Mouse (Mus musculus): ENCODE results near the gene Kif7. TPM values are rescaled to one million over a fixed set of nuclear protein-coding genes. Genes with fewer than 3 reads are reported as not detected.

The Kif7 gene
- total RNA-seq (2022) = 1 to 10 TPM; 1.3 to 2.7 (median 1.9) TPM

- DNase-seq (ENCODE audit: low spot score in 2 of 2) = no peak
Measured at GRCm38 (mm10) chr7:79715187-79715981, at the start of gene Kif7. Gene Kif7, minus strand, starts transcription at chr7:79715720.

- DNase-seq (ENCODE audit: low spot score in 2 of 2) = no peak
Measured at GRCm38 (mm10) chr7:79762106-79762505, 46.6 kb upstream of the Kif7 start.

GRCm38 (mm10) chr7:79761124-79761876 is 45.8 kb upstream of the Kif7 start:
- no peak for DNase-seq (ENCODE audit: low spot score in 2 of 2)

- no peak for DNase-seq (ENCODE audit: low spot score in 2 of 2)
Measured at GRCm38 (mm10) chr7:79759766-79760165, 44.2 kb upstream of the Kif7 start.

GRCm38 (mm10) chr7:79758176-79758575 is 42.7 kb upstream of the Kif7 start:
- DNase-seq (ENCODE audit: low spot score in 2 of 2) = no peak

DNA sequence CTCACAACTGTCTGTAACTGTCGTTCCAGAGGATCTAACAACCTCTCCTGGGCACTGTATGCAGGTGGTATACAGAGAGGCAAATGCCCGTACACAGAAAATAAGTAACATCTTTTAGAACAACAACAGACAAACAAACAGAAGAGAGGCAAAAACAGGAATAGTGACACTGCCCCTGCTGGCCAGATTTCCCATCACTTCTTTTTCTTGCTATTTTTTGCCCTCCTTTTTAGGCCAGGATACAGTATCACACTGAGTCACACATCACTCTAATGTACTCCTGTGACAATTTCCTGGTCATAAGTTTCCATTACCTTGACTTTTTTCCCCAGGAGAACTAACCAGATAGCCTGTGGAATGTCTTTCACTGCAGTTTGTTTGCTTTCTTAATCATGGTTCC is 40.8 kb upstream of the Kif7 start:
- DNase-seq (ENCODE audit: low spot score in 2 of 2) = no peak

DNA sequence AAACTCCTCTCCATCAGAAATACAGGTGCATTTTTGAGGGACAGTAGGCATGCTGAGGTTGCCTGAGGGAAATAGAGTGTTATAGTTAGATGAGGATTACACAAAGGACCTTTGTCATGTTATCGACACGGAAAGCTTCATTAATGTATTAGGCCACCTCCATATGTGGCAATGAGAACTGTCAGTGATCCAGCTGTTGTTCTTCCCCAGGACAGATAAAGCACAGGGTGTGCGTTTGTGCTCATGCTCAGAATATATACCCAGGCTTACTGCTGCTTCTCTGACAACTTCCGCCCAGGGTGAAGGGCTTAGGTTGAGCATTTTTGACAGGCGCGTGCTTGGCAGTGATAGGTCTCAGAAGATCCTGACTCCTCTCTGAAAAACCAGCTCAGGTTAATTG is 34.0 kb upstream of the Kif7 start:
- DNase-seq (ENCODE audit: low spot score in 2 of 2) = no peak

DNA sequence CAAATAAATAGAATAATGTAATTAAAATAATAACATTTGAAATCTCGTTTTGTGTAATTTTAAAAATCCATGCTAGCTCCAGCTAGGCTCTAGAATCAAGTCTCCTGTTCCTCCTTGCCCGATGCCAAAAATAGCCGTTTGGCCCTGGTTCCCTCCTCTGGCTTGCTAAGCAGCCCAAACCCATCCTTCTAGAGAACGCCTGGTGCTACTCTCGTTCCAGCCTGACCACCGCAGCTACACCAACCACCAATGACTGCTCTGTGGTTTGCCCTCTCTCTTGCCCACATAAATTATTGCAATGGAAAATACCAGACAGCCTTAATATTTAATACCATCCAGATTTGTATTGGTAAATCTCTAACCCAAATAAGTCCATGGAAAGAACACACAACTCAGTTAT is 32.1 kb upstream of the Kif7 start:
- no peak for DNase-seq (ENCODE audit: low spot score in 2 of 2)

GRCm38 (mm10) chr7:79744585-79744984 is 29.1 kb upstream of the Kif7 start:
- no peak for DNase-seq (ENCODE audit: low spot score in 2 of 2)

DNA sequence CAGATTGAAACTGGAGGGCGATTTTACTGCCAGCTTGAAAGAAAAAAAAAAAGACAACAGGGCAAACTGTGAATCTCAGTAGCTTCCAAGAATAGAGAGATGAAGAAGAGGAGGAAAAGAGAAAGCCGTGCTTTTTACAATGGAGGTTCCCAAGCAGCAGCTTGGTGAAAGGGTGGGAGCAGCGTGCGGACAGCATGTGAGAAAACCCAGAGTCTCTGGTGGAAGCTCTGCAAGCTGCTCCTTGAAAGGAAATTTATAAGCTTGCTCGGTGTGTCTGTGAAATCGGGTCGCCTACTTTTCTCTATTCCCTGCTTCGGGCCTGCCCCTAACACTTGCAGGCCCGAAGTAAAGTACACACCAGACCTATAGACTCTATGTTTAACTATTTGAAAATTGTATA is 28.5 kb upstream of the Kif7 start:
- no peak for DNase-seq (ENCODE audit: low spot score in 2 of 2)

- peak; percentile 67 to 76 for DNase-seq (ENCODE audit: low spot score in 2 of 2)
Measured at GRCm38 (mm10) chr7:79742659-79743536, 27.4 kb upstream of the Kif7 start, which contains the start of the genes Pex11a and Wdr93. Gene Pex11a, minus strand, starts transcription at chr7:79743131. Gene Wdr93, plus strand, starts transcription at chr7:79743163.

DNA sequence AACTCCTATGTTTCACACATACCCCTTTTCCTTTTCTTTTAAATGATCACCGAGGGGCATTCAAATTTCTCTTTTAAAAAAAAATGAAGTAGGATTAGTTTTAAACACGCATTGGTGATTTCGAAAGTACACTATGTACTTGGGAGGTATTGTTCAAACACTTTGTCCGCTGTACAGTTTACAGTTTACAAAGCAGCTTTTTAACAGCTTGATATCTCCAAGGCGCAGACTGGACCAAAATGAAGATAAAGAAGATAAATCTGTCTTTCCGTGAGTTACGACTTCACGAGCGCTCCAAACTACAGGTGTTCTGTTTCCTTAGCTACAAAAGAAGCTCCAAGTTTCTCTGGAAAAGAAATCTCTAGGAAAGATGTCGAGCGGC is 26.7 kb upstream of the Kif7 start:
- no peak for DNase-seq (ENCODE audit: low spot score in 2 of 2)

DNA sequence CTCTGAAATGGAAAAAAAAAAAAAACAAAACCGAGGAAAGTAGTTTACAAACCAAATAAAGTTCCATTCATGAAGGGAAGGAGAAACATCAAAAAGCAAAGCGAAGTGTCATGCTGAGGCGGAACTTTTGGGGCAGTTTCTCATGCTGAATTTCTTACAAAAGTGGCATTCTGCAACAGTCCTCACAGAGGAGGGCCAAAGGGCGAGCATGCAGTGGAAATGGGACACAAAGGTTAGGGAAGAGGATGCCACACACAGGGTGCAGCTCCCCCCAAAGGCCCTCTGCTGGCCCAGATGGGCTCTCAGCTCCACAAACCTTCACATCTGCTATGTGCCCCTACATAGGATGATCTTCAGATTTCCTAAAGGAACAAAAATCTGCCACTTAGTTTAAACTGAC is 24.8 kb upstream of the Kif7 start:
- no peak for DNase-seq (ENCODE audit: low spot score in 2 of 2)

DNA sequence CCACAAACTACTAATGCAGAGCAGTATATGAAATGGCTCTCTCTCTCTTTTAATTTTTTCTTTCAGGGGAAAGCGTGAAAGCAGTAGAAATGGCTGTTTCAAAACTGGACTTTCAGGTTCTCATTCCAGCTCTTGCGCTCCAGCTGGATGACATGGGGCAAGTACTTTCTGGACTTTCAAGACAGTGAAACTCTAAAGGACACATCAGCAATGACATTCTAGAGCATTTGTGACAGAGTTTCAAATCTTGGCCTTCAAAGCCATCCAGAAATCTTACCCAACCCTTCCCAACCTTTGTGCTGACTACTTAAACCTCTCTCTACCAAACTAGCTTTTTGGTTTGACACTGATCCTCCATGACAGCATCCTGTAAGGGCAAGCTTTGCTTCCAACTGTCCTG is 23.4 kb upstream of the Kif7 start:
- no peak for DNase-seq (ENCODE audit: low spot score in 2 of 2)

DNA sequence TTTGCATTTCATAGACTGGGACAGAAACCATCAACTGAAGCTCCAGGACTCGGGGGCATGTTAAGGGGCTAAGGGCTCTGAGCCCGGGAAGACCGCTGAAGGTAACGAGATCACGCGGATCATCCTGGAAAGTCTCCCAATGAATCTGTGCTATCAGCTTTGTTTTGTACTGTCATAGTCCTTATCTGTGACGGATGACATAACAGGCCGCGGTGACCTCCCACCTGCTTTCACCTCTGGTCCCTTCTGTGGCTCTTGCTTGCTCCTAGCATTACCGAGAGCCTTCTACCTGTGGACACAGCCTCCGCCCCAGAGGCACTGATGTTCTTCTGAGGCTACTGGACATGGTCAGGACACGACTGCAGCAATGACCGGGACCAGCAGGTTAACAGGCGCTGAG is 21.0 kb upstream of the Kif7 start:
- no peak for DNase-seq (ENCODE audit: low spot score in 2 of 2)

- no peak for DNase-seq (ENCODE audit: low spot score in 2 of 2)
Measured at GRCm38 (mm10) chr7:79734563-79734962, 19.0 kb upstream of the Kif7 start.

- no peak for DNase-seq (ENCODE audit: low spot score in 2 of 2)
Measured at GRCm38 (mm10) chr7:79732622-79733021, 17.1 kb upstream of the Kif7 start, which contains the start of gene Plin1. Gene Plin1, minus strand, starts transcription at chr7:79732903.

GRCm38 (mm10) chr7:79731438-79731837 is 15.9 kb upstream of the Kif7 start:
- DNase-seq (ENCODE audit: low spot score in 2 of 2) = no peak

DNA sequence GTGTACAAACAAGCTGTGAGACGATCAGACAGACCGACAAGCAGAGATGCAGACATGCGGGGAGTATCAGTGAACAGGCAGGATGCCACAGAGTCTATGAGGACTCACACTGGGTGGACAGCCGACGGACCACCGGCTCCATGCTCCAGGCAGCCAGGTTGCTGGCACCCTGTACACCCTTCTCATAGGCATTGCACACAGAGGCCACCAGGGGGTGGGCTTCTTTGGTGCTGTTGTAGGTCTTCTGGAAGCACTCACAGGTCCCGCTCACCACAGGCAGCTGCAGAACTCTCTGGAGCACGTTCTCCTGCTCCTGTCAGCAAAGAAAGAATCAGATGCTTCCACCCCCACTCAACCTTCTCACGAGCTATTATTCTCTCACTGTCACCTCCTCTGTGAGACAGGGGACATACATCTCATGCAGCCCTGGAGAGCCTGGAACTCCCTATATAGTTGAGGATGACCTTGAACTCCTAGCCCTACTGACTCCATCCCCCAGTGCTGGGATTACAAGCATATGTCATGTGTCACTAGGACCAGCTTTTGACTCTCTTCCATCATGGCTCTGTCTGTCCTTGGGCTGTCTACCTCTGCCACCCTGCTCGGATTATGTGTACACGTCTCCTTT is 14.3 kb upstream of the Kif7 start:
- no peak for DNase-seq (ENCODE audit: low spot score in 2 of 2)

DNA sequence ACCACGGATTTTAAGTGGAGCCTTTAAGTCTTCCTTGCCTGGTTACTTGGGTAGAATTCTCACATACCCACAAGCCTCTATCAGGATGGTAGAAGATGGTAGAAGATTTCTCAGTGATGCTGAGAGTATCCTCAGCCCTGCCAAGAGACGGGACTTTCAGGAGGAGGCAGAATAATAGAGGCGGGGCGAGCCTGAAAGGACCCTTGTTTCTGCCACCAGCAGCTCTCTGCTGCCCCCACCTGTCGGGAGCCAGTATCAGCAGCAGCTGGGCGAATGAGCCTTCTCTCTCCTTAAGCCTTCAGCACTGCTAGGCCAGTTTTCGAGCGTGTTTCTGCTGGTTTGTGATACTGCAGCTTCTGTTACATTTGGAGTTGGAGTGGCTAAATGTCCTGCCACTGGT is 13.6 kb upstream of the Kif7 start:
- DNase-seq (ENCODE audit: low spot score in 2 of 2) = peak in 1 of 2 experiments; percentile 68

DNA sequence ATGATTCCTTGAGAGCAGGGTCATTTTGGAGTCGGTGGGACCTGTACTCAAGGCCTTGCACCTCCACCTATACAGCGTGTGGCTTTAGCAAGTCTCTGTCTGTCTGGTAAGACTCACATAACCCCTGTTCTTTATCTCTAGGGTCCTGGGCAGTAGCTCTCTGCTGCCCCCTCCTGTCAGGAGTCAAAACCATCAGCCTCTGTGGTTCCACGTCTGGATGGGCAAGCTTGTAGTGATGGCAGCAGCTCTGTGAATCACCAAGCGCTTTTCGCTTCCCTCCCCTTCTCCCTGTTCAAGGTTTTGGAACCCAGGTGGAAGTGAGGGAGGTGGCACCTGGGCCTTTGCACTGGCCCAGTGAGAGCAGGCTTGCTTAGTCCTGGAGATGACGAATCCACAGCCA is 12.7 kb upstream of the Kif7 start:
- peak in 1 of 2 experiments; percentile 57 for DNase-seq (ENCODE audit: low spot score in 2 of 2)
